8 mouse cellular contexts compared by ENCODE assay signal in genomic region chr5:123683377-123684220, GRCm38 (mm10). TPM values are rescaled to one million over a fixed set of nuclear protein-coding genes. Genes with fewer than 3 reads are reported as not detected.
A peak's percentile ranks its signal among the peaks of the same experiment; 100 is the strongest.
DNase-seq lines count a peak whose midpoint lies in the region; ATAC-seq lines count a peak whose summit lies in the region.

No protein-coding gene starts in this region.

- peaks cover 15% of the 10 kb centered on the region for H3K4me1 ChIP-seq in intestine, embryonic 14.5 days (replicated peaks; ENCODE audit: control insufficient read depth, insufficient read depth, low read length)
- peaks cover 34% of the 10 kb centered on the region for H3K4me1 ChIP-seq in liver, embryonic 12.5 days
- peaks cover 30% of the 10 kb centered on the region for H3K4me1 ChIP-seq in stomach, embryonic 16.5 days (ENCODE audit: control insufficient read depth, insufficient read depth, low read length)

- peak overlapping the region; percentile 86 for H3K4me3 ChIP-seq in intestine, embryonic 14.5 days (ENCODE audit: low read depth, low read length)
- H3K4me3 ChIP-seq in liver, embryonic 12.5 days = peak overlapping the region; percentile 76
- peak overlapping the region; percentile 93 for H3K4me3 ChIP-seq in stomach, embryonic 16.5 days (replicated peaks; ENCODE audit: low read length)

- H3K9me3 ChIP-seq in intestine, embryonic 14.5 days (ENCODE audit: control insufficient read depth, low read length) = no peaks in the 10 kb centered on the region
- H3K9me3 ChIP-seq in liver, embryonic 12.5 days (replicated peaks) = no peaks in the 10 kb centered on the region
- H3K9me3 ChIP-seq in stomach, embryonic 16.5 days (replicated peaks; ENCODE audit: control insufficient read depth, low read length) = no peaks in the 10 kb centered on the region

- under 1% methylated on average over 83 of the region's 92 CpGs for WGBS in intestine, embryonic 14.5 days
- 1% methylated on average over 76 of the region's 92 CpGs for WGBS in liver, embryonic 12.5 days (ENCODE audit: insufficient replicate concordance)
- under 1% methylated on average over 85 of the region's 92 CpGs for whole genome bisulfite sequencing in stomach, embryonic 16.5 days

- H3K36me3 ChIP-seq in intestine, embryonic 14.5 days (ENCODE audit: control insufficient read depth, insufficient read depth, low read length) = no peaks in the 10 kb centered on the region
- H3K36me3 ChIP-seq in liver, embryonic 12.5 days = no peaks in the 10 kb centered on the region
- H3K36me3 ChIP-seq in stomach, embryonic 16.5 days (ENCODE audit: control insufficient read depth, insufficient read depth, low read length) = no peaks in the 10 kb centered on the region

- H3K27ac ChIP-seq in intestine, embryonic 14.5 days (ENCODE audit: low read depth) = peak overlapping the region; percentile 92
- H3K27ac ChIP-seq in liver, embryonic 12.5 days = peak overlapping the region; percentile 76
- peak overlapping the region; percentile 92 for H3K27ac ChIP-seq in stomach, embryonic 16.5 days (ENCODE audit: low read length)

- H3K27me3 ChIP-seq in intestine, embryonic 14.5 days (replicated peaks; ENCODE audit: control insufficient read depth, insufficient read depth, low read length) = no peaks in the 10 kb centered on the region
- peaks cover 22% of the 10 kb centered on the region for H3K27me3 ChIP-seq in liver, embryonic 12.5 days (replicated peaks)
- H3K27me3 ChIP-seq in stomach, embryonic 16.5 days (ENCODE audit: control insufficient read depth, insufficient read depth, low read length) = no peaks in the 10 kb centered on the region

- H3K4me2 ChIP-seq in intestine, embryonic 14.5 days (ENCODE audit: low read length) = peak overlapping the region; percentile 84
- H3K4me2 ChIP-seq in liver, embryonic 12.5 days = peak overlapping the region; percentile 99
- peak overlapping the region; percentile 98 for H3K4me2 ChIP-seq in stomach, embryonic 16.5 days (ENCODE audit: low read depth, low read length)

- ATAC-seq in intestine, embryonic 14.5 days (replicated peaks; ENCODE audit: low FRiP score, low TSS enrichment, low read depth) = peak; percentile 67
- ATAC-seq in liver, embryonic 12.5 days = peak; percentile 73
- peak; percentile 61 for ATAC-seq in stomach, embryonic 16.5 days (ENCODE audit: insufficient read depth, low FRiP score)

- peak overlapping the region; percentile 96 for H3K9ac ChIP-seq in intestine, embryonic 14.5 days (ENCODE audit: low read length)
- peak overlapping the region; percentile 92 for H3K9ac ChIP-seq in liver, embryonic 12.5 days
- peak overlapping the region; percentile 99 for H3K9ac ChIP-seq in stomach, embryonic 16.5 days (ENCODE audit: low read length)

- DNase-seq in 3T3-L1 (ENCODE audit: low read depth, low spot score) = peak; percentile 42
- DNase-seq in adipocyte (ENCODE audit: low spot score) = peak; percentile 42
- peak; percentile 25 to 58 for DNase-seq in cerebellum, postnatal 4 days (ENCODE audit: low spot score in 2 of 2)
- DNase-seq in gastrocnemius, postnatal 25 days = peak; percentile 75
- peak; percentile 85 for DNase-seq in intestine, embryonic 14.5 days (ENCODE audit: low spot score)
- peak; percentile 67 for DNase-seq in naive thymus-derived CD4-positive, alpha-beta T cell, adult 2 months (ENCODE audit: low read depth)

RNA-seq across cellular contexts. Expression of gene Clip1, which starts 0.8 kb away (rescaled TPM):
- total RNA-seq in gastrocnemius, postnatal 25 days (2021) = 100 to 1,000 TPM; 208 to 217 TPM
- polyA plus RNA-seq in intestine, embryonic 14.5 days (2014; fragmentation: Nextera tagmentation; extraction: Ambion mirVana) = 30.1 and 32.6 TPM in 2 replicates
- 17.6 and 20.4 TPM in 2 replicates for polyA plus RNA-seq in liver, embryonic 12.5 days (2016; fragmentation: Nextera tagmentation; extraction: Ambion mirVana)
- 40.6 and 46.1 TPM in 2 replicates for polyA plus RNA-seq in stomach, embryonic 16.5 days (2015; fragmentation: Nextera tagmentation; extraction: Ambion mirVana)

RNA-seq across cellular contexts. Expression of gene Zcchc8, which starts 37.3 kb away (rescaled TPM):
- total RNA-seq in gastrocnemius, postnatal 25 days (2021) = 10 to 100 TPM; 16.2 to 17.4 TPM
- polyA plus RNA-seq in intestine, embryonic 14.5 days (2014; fragmentation: Nextera tagmentation; extraction: Ambion mirVana) = 74.3 and 83.2 TPM in 2 replicates
- 49.6 and 51.9 TPM in 2 replicates for polyA plus RNA-seq in liver, embryonic 12.5 days (2016; fragmentation: Nextera tagmentation; extraction: Ambion mirVana)
- 61.1 and 64.5 TPM in 2 replicates for polyA plus RNA-seq in stomach, embryonic 16.5 days (2015; fragmentation: Nextera tagmentation; extraction: Ambion mirVana)

Comparison
In these comparisons a context has a peak if more than half of its experiments do, and no peak if none do; other contexts are left out.
1. Peak in every context shown above with its lines: DNase-seq, ATAC-seq, H3K4me3 ChIP-seq and H3K27ac ChIP-seq.